Mouse (Mus musculus) testis, adult 2 months (tissue): ENCODE measurements around the gene Enho.

Experiments
- CTCF ChIP-seq: fragments of 200-500 bp; IDR thresholded peaks from 2 replicates; pipeline ENCODE4 v1.5.1; 2012; ENCODE audit warnings: low read depth, mild to moderate bottlenecking, inconsistent platforms, low read length, moderate library complexity; ENCODE audit not compliant: control insufficient read depth, insufficient read depth, insufficient replicate concordance
- POLR2A ChIP-seq: fragments of 200-500 bp; IDR thresholded peaks from 2 replicates; pipeline ENCODE4 v1.6.1; 2012; ENCODE audit warnings: low read depth, mild to moderate bottlenecking, inconsistent platforms, low read length, moderate library complexity; ENCODE audit not compliant: control insufficient read depth

DNA sequence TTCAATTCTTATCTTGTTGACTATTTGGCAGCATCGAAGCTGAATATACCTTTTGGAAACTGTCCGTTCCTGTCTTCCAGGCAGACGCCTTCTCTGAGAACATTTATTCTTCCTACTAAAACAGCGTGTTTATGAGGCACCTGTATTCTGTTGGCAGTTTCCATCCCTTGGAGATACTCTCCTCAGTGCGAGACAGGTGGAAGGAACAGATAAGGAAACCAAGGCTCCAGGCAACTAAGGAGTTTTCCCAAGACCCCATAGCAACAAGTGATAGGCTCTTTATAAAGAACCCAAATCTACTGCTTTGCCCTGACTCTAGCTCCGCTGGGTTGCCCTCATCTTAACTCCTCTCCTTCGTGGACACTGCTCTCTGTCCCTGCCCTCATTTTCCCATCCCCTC is 8.5 kb upstream of the Enho start:
- no peak for TF ChIP-seq CTCF
- TF ChIP-seq POLR2A = no peak
